Mouse (Mus musculus) erythroblast, embryonic 14.5 days (primary cell): Measurements from ENCODE around the gene Cybb.

ENCODE experiments used
- GATA1 ChIP-seq: IDR thresholded peaks from 2 replicates; pipeline ENCODE4 v1.6.1; 2012; ENCODE audit warnings: low read length, inconsistent platforms, mixed read lengths
- TAL1 ChIP-seq: IDR thresholded peaks from 3 replicates; pipeline ENCODE4 v1.6.1; 2012; ENCODE audit warnings: low read length, inconsistent platforms, mixed read lengths

- TF ChIP-seq TAL1 = no peak
- TF ChIP-seq GATA1 = no peak
These were observed 73.7 kb downstream of the Cybb start for GRCm38 (mm10) chrX:9413889-9414288.
